Mouse (Mus musculus) E14TG2a.4 (cell line): Measurements from ENCODE around the gene Hspa12a.

ENCODE experiments used
- H3K27me3 ChIP-seq: 2 replicates; pipeline ENCODE4 v1.6.1; 2014; ENCODE audit warnings: low read length, control low read depth; ENCODE audit not compliant: insufficient read depth
- H3K36me3 ChIP-seq: 2 replicates; pipeline ENCODE4 v1.6.1; 2014; ENCODE audit warnings: low read length, control low read depth; ENCODE audit not compliant: insufficient read depth
- H3K4me1 ChIP-seq: replicated peaks from 2 replicates; pipeline ENCODE4 v1.6.1; 2014; ENCODE audit warnings: low read depth, low read length, control low read depth
- H3K4me3 ChIP-seq: replicated peaks from 2 replicates; pipeline ENCODE4 v1.5.1; 2014; ENCODE audit warnings: mild to moderate bottlenecking, low read length
- H3K9me3 ChIP-seq: 2 replicates; pipeline ENCODE4 v1.6.1; 2014; ENCODE audit warnings: low read length, control low read depth
- CTCF ChIP-seq: conservative IDR thresholded peaks from 2 replicates; pipeline ENCODE4 v1.5.1; 2014; ENCODE audit warnings: low read length
- NANOG ChIP-seq: IDR thresholded peaks from 2 replicates; pipeline ENCODE4 v1.6.1; 2014; ENCODE audit warnings: borderline replicate concordance, low read length, mixed read lengths
- POU5F1 ChIP-seq: IDR thresholded peaks from 2 replicates; pipeline ENCODE4 v1.6.1; 2014; ENCODE audit warnings: low read length, borderline replicate concordance

Gene Hspa12a

GRCm38 (mm10) chr19:58919148-58919547, 24.3 kb downstream of the Hspa12a start:
- Histone ChIP-seq H3K9me3 (peaks cover 5% of the 10 kb centered on the region; the same call in 1 of the 2 replicates), H3K36me3 (no peaks in the 10 kb centered on the region), H3K27me3 (peaks cover 9% of the 10 kb centered on the region; the same call in 1 of the 2 replicates), H3K4me3 (no peak overlapping the region), H3K4me1 (peaks cover 22% of the 10 kb centered on the region)
- TF ChIP-seq POU5F1 = no peak
- no peak for TF ChIP-seq NANOG

- Histone ChIP-seq H3K4me3 (no peak overlapping the region), H3K27me3 (peaks cover 9% of the 10 kb centered on the region; the same call in 1 of the 2 replicates), H3K36me3 (no peaks in the 10 kb centered on the region), H3K9me3 (peaks cover 5% of the 10 kb centered on the region; the same call in 1 of the 2 replicates), H3K4me1 (peaks cover 26% of the 10 kb centered on the region)
- TF ChIP-seq CTCF (no peak), POU5F1 (no peak), NANOG (no peak)
Measured at GRCm38 (mm10) chr19:58918597-58918996, 24.9 kb downstream of the Hspa12a start.

GRCm38 (mm10) chr19:58913301-58913700, 30.2 kb downstream of the Hspa12a start:
- Histone ChIP-seq H3K4me1 (peaks cover 40% of the 10 kb centered on the region), H3K36me3 (no peaks in the 10 kb centered on the region), H3K9me3 (no peaks in the 10 kb centered on the region), H3K27me3 (peaks cover 10% of the 10 kb centered on the region; the same call in 1 of the 2 replicates), H3K4me3 (no peak overlapping the region)
- TF ChIP-seq NANOG (no peak), CTCF (no peak), POU5F1 (no peak)

GRCm38 (mm10) chr19:58911386-58911785, 32.1 kb downstream of the Hspa12a start:
- H3K36me3 ChIP-seq = no peaks in the 10 kb centered on the region
- peaks cover 39% of the 10 kb centered on the region for H3K4me1 ChIP-seq
- H3K9me3 ChIP-seq = no peaks in the 10 kb centered on the region
- peak; percentile 79 for TF ChIP-seq CTCF
- no peak for TF ChIP-seq POU5F1
- 0 out of 2 replicates have a peak, but pooled peaks cover 5% of the 10 kb centered on the region for H3K27me3 ChIP-seq
- H3K4me3 ChIP-seq = peak overlapping the region; percentile 61

- TF ChIP-seq CTCF = peak; percentile 12; the same call in 1 of the 2 replicates
- no peak for TF ChIP-seq POU5F1
- Histone ChIP-seq H3K27me3 (0 out of 2 replicates have a peak, but pooled peaks cover 4% of the 10 kb centered on the region), H3K9me3 (no peaks in the 10 kb centered on the region), H3K4me1 (peaks cover 39% of the 10 kb centered on the region), H3K36me3 (no peaks in the 10 kb centered on the region), H3K4me3 (peak overlapping the region; percentile 61)
Measured at GRCm38 (mm10) chr19:58910941-58911368, 32.5 kb downstream of the Hspa12a start.

- Histone ChIP-seq H3K4me3 (no peak overlapping the region), H3K36me3 (no peaks in the 10 kb centered on the region), H3K9me3 (no peaks in the 10 kb centered on the region), H3K4me1 (peaks cover 35% of the 10 kb centered on the region), H3K27me3 (peaks cover 13% of the 10 kb centered on the region; the same call in 1 of the 2 replicates)
- TF ChIP-seq NANOG (no peak), POU5F1 (no peak), CTCF (no peak)
Measured at GRCm38 (mm10) chr19:58908018-58908417, 35.4 kb downstream of the Hspa12a start.

- no peak overlapping the region for H3K4me3 ChIP-seq
- H3K27me3 ChIP-seq = peaks cover 16% of the 10 kb centered on the region; the same call in 1 of the 2 replicates
- H3K36me3 ChIP-seq = no peaks in the 10 kb centered on the region
- TF ChIP-seq CTCF (peak; percentile 30; the same call in 1 of the 2 replicates), POU5F1 (no peak), NANOG (no peak)
- H3K9me3 ChIP-seq = no peaks in the 10 kb centered on the region
- peaks cover 22% of the 10 kb centered on the region for H3K4me1 ChIP-seq
Measured at GRCm38 (mm10) chr19:58906685-58907084, 36.8 kb downstream of the Hspa12a start.

- H3K4me3 ChIP-seq = 0 out of 2 replicates have a peak overlapping the region, but pooled peaks have one; percentile 35
- TF ChIP-seq CTCF (peak; percentile 97), POU5F1 (no peak)
Measured at GRCm38 (mm10) chr19:58903899-58904327, 39.5 kb downstream of the Hspa12a start.

More at GRCm38 (mm10) chr19:58903899-58904327, 39.5 kb downstream of the Hspa12a start:
- Histone ChIP-seq H3K4me1 (peaks cover 9% of the 10 kb centered on the region; the same call in 1 of the 2 replicates), H3K9me3 (peaks cover 3% of the 10 kb centered on the region; the same call in 1 of the 2 replicates), H3K36me3 (no peaks in the 10 kb centered on the region), H3K27me3 (peaks cover 16% of the 10 kb centered on the region; the same call in 1 of the 2 replicates)
